Mouse (Mus musculus) liver, embryonic 14.5 days (tissue): ENCODE results near the gene Col9a1. TPM values are rescaled to one million over a fixed set of nuclear protein-coding genes. Genes with fewer than 3 reads are reported as not detected.

Experiments used
- ATAC-seq: fragments of 200-750 bp; cut with Nextera tagmentation; 2 replicates; pipeline ENCODE4 v1.8.0; 2017; ENCODE audit warnings: moderate number of reproducible peaks, mild to moderate bottlenecking, moderate library complexity; ENCODE audit not compliant: insufficient read depth
- DNase-seq, 3 experiments: peaks; one replicate each; pipeline ENCODE4 v3.0.0-alpha.2; 2012 to 2013; ENCODE audit warnings: low read depth in 3 of 3, low spot score in 3 of 3
- H3K27ac ChIP-seq: fragments of 300-500 bp; sonication (generic); 2 replicates; pipeline ENCODE4 v1.5.1; 2014; ENCODE audit warnings: moderate library complexity, mild to moderate bottlenecking, control low read depth, inconsistent platforms
- H3K27me3 ChIP-seq: fragments of 300-500 bp; sonication (generic); 2 replicates; pipeline ENCODE4 v1.6.1; 2014; ENCODE audit warnings: mild to moderate bottlenecking, low read length, moderate library complexity; ENCODE audit not compliant: control insufficient read depth, insufficient read depth
- H3K36me3 ChIP-seq: fragments of 300-500 bp; sonication (generic); replicated peaks from 2 replicates; pipeline ENCODE4 v1.6.1; 2014; ENCODE audit warnings: low read depth; ENCODE audit not compliant: control insufficient read depth, insufficient read depth
- H3K4me1 ChIP-seq, 2 experiments: fragments of 200-500 bp in 1 of 2; fragments of 300-500 bp in 1 of 2; sonication (generic) in 1 of 2; replicated peaks; 2 replicates each; pipeline ENCODE4 v1.6.1; 2012 to 2014; ENCODE audit warnings: antibody characterized with exemption in 1 of 2, inconsistent platforms in 1 of 2, low read length in 1 of 2; ENCODE audit not compliant: control insufficient read depth in 2 of 2, insufficient read depth in 2 of 2
- H3K4me2 ChIP-seq: fragments of 300-500 bp; sonication (generic); 2 replicates; pipeline ENCODE4 v1.6.1; 2014; ENCODE audit warnings: low read depth, mild to moderate bottlenecking, control low read depth, moderate library complexity
- H3K4me3 ChIP-seq, 2 experiments: fragments of 200-500 bp in 1 of 2; fragments of 300-500 bp in 1 of 2; sonication (generic) in 1 of 2; 2 replicates each; pipeline ENCODE4 v1.5.1; 2012 to 2014; ENCODE audit warnings: low read depth in 2 of 2, low read length in 2 of 2, mild to moderate bottlenecking in 2 of 2, control low read depth in 1 of 2, inconsistent platforms in 1 of 2, moderate library complexity in 1 of 2; ENCODE audit not compliant: insufficient read depth in 1 of 2
- H3K9ac ChIP-seq: fragments of 300-500 bp; sonication (generic); replicated peaks from 2 replicates; pipeline ENCODE4 v1.6.1; 2014; ENCODE audit warnings: mild to moderate bottlenecking, control low read depth, moderate library complexity
- H3K9me3 ChIP-seq: fragments of 300-500 bp; sonication (generic); 2 replicates; pipeline ENCODE4 v1.6.1; 2016; ENCODE audit warnings: low read length, mixed read lengths; ENCODE audit not compliant: control insufficient read depth
- CTCF ChIP-seq: IDR thresholded peaks from 2 replicates; pipeline ENCODE4 v1.5.1; 2016; ENCODE audit warnings: antibody characterized with exemption, low read depth, control low read depth
- EP300 ChIP-seq: IDR thresholded peaks from 2 replicates; pipeline ENCODE4 v1.6.1; 2016; ENCODE audit warnings: antibody characterized with exemption, low read depth
- WGBS: fragments of 180-500 bp; shearing (Covaris S2); extraction: QIAGEN DNeasy Blood & Tissue Kit; methylation state at CpG from one replicate; pipeline ENCODE4 v1.1.7; 2014; ENCODE audit not compliant: insufficient replicate concordance; 5-methylcytosine and 5-hydroxymethylcytosine counted together
- polyA plus RNA-seq, 2 experiments: library from polyadenylated mRNA; depleted of rRNA in 1 of 2; stranded (reverse) in 1 of 2; unstranded in 1 of 2; fragments of >200 nt; fragmentation: Nextera tagmentation in 1 of 2; extraction: Ambion mirVana in 1 of 2; gene quantifications; 2 replicates each; pipeline versions ENCODE4 v1.2.1 to v1.2.3; 2012 to 2014

Col9a1 gene
- polyA plus RNA-seq, 2 experiments, result 0.04 to 0.13 TPM

DNA sequence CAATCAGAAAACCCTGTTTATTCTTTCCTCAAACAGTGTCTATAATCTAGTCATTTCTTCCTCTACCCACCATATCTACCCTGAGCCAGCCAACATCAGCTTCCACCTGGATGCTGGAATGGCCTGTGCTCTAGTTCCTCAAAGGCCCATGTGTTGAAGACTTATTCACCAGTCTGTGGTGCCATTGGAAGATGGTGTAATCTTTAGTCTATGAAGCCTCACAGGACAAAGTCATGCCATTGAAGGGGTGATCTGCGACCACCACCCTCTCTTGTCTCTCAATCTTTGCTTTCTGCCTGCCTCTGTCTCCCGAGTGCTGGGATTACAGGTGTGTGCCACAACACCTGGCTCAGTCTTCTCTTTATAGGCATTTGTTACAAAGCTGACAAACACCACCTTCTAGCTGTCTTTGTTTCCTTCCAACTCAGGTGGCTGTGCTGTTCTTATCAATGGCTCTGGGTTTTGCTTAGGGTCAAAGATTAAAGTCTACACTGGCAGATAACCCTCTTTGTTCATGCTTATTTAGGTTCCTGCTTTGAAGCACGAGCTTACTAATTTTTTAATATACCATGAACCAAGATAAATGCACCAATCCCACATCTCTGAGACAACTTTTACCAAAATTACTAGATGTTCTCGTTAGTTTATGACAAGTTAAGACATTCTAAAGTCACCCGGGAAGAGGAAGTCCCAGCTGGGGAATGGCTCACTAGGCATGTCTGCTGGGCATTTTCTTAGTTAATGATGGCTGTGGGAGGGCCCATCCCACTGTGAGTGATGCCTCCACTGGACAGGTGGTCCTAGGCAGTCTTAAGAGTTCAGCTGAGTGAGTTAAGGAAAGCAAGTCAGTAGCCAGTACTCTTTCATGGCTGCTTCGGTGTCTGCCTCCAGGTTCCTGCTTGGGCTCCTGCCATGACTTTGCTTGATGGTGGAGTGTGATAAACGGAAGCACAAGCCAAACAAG lies 117.9 kb downstream of the Col9a1 start:
- ATAC-seq, result no peak
- Histone ChIP-seq H3K4me2 (no peak overlapping the region), H3K9ac (no peak overlapping the region), H3K36me3 (no peaks in the 10 kb centered on the region), H3K4me3 (no peak overlapping the region), H3K9me3 (no peaks in the 10 kb centered on the region), H3K4me1 (no peaks in the 10 kb centered on the region), H3K27me3 (no peaks in the 10 kb centered on the region), H3K27ac (no peak overlapping the region)
- 42% methylated on average over 7 of the region's 7 CpGs for WGBS
- DNase-seq, result no peak
- no peak for TF ChIP-seq EP300
- no peak for TF ChIP-seq CTCF

DNA sequence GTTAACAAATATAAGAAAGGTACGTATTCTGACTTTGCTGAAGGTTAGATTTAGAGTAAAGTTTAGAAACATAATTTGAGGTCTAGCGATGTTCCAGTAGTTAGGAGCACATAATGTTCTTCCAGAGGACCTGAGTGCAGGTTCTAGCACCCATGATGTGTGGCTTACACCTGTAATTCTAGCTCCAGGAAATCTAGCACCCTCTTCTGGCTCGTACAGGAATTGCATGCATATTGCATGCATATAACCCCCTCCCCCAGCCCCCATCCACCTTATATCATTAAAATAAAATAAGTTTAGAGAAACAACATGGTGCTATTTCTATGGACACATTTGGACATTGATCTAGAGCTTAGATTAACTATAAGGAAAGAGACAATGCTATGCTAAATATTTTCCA lies 123.3 kb downstream of the Col9a1 start:
- Histone ChIP-seq H3K27me3 (no peaks in the 10 kb centered on the region), H3K27ac (no peak overlapping the region), H3K9me3 (no peaks in the 10 kb centered on the region), H3K4me3 (no peak overlapping the region), H3K4me1 (no peaks in the 10 kb centered on the region), H3K9ac (no peak overlapping the region), H3K36me3 (no peaks in the 10 kb centered on the region), H3K4me2 (no peak overlapping the region)
- DNase-seq (no peak), ATAC-seq (no peak)
- WGBS, result 63% methylated on average over 3 of the region's 3 CpGs
- TF ChIP-seq EP300, result no peak
- peak; percentile 20; the same call in 1 of the 2 replicates for TF ChIP-seq CTCF

Other genes with a start within 250 kb of the Col9a1 start
- gene Sdhaf4, start 172.0 kb upstream of the Col9a1 start, polyA plus RNA-seq (2012; rRNA removed), result 10.9 and 13.3 TPM in 2 replicates
- gene Sdhaf4, start 172.0 kb upstream of the Col9a1 start, polyA plus RNA-seq (2014; fragmentation: Nextera tagmentation; extraction: Ambion mirVana), result 39.9 and 42.0 TPM in 2 replicates
- 4.6 and 5.1 TPM in 2 replicates for gene Fam135a, start 77.3 kb upstream of the Col9a1 start, polyA plus RNA-seq (2012; rRNA removed)
- 3.0 and 3.3 TPM in 2 replicates for gene Fam135a, start 77.3 kb upstream of the Col9a1 start, polyA plus RNA-seq (2014; fragmentation: Nextera tagmentation; extraction: Ambion mirVana)